Mouse (Mus musculus): ENCODE results near the gene Thsd4.
"Not testable (repeated sequence)": the region's sequence is repeated elsewhere in the genome, so short reads cannot be mapped to it uniquely, and the experiment has no call there.

Gene Thsd4

GRCm38 (mm10) chr9:59991407-59991806, 530.4 kb downstream of the Thsd4 start:
- no peak for DNase-seq (ENCODE audit: low read depth, low spot score)

- DNase-seq (ENCODE audit: low read depth, low spot score): peak; percentile 81
Measured at GRCm38 (mm10) chr9:59989864-59990263, 532.0 kb downstream of the Thsd4 start.

- no peak for DNase-seq (ENCODE audit: low read depth, low spot score)
Measured at GRCm38 (mm10) chr9:59985900-59986572, 535.8 kb downstream of the Thsd4 start.

- DNase-seq (ENCODE audit: low read depth, low spot score): no peak
Measured at GRCm38 (mm10) chr9:59981116-59981515, 540.7 kb downstream of the Thsd4 start.

GRCm38 (mm10) chr9:59971263-59971662, 550.6 kb downstream of the Thsd4 start:
- peak; percentile 15 for DNase-seq (ENCODE audit: low read depth, low spot score)

GRCm38 (mm10) chr9:59969383-59969782, 552.5 kb downstream of the Thsd4 start:
- DNase-seq (ENCODE audit: low read depth, low spot score): peak; percentile 81

- no peak for DNase-seq (ENCODE audit: low read depth, low spot score)
Measured at GRCm38 (mm10) chr9:59965046-59965445, 556.8 kb downstream of the Thsd4 start.

- peak; percentile 27 for DNase-seq (ENCODE audit: low read depth, low spot score)
Measured at GRCm38 (mm10) chr9:59964367-59964766, 557.5 kb downstream of the Thsd4 start.

- DNase-seq (ENCODE audit: low read depth, low spot score): no peak
Measured at GRCm38 (mm10) chr9:59961201-59961955, 560.5 kb downstream of the Thsd4 start.

- DNase-seq (ENCODE audit: low read depth, low spot score): no peak
Measured at GRCm38 (mm10) chr9:59960559-59960958, 561.3 kb downstream of the Thsd4 start, which contains the start of gene Nr2e3. Nr2e3 (minus strand) TSS chr9:59960659.

GRCm38 (mm10) chr9:59959276-59959675, 562.6 kb downstream of the Thsd4 start:
- peak; percentile 97 for DNase-seq (ENCODE audit: low read depth, low spot score)

GRCm38 (mm10) chr9:59958115-59958514, 563.7 kb downstream of the Thsd4 start:
- not testable (repeated sequence) for DNase-seq (ENCODE audit: low read depth, low spot score)

GRCm38 (mm10) chr9:59956496-59956895, 565.4 kb downstream of the Thsd4 start:
- no peak for DNase-seq (ENCODE audit: low read depth, low spot score)

- DNase-seq (ENCODE audit: low read depth, low spot score): no peak
Measured at GRCm38 (mm10) chr9:59955692-59956091, 566.2 kb downstream of the Thsd4 start.

- DNase-seq (ENCODE audit: low read depth, low spot score): no peak
Measured at GRCm38 (mm10) chr9:59955199-59955598, 566.6 kb downstream of the Thsd4 start.

- DNase-seq (ENCODE audit: low read depth, low spot score): no peak
Measured at GRCm38 (mm10) chr9:59953556-59953955, 568.3 kb downstream of the Thsd4 start.

GRCm38 (mm10) chr9:59952515-59953070, 569.3 kb downstream of the Thsd4 start:
- no peak for DNase-seq (ENCODE audit: low read depth, low spot score)

- no peak for DNase-seq (ENCODE audit: low read depth, low spot score)
Measured at GRCm38 (mm10) chr9:59951943-59952342, 569.9 kb downstream of the Thsd4 start.

- DNase-seq (ENCODE audit: low read depth, low spot score): no peak
Measured at GRCm38 (mm10) chr9:59951001-59951750, 570.7 kb downstream of the Thsd4 start.

- DNase-seq (ENCODE audit: low read depth, low spot score): no peak
Measured at GRCm38 (mm10) chr9:59949981-59950380, 571.9 kb downstream of the Thsd4 start.

- no peak for DNase-seq (ENCODE audit: low read depth, low spot score)
Measured at GRCm38 (mm10) chr9:59949511-59949910, 572.3 kb downstream of the Thsd4 start.

- DNase-seq (ENCODE audit: low read depth, low spot score): no peak
Measured at GRCm38 (mm10) chr9:59948691-59949250, 573.1 kb downstream of the Thsd4 start.
